10 mouse cellular contexts compared by ENCODE assay signal in the genomic region with DNA sequence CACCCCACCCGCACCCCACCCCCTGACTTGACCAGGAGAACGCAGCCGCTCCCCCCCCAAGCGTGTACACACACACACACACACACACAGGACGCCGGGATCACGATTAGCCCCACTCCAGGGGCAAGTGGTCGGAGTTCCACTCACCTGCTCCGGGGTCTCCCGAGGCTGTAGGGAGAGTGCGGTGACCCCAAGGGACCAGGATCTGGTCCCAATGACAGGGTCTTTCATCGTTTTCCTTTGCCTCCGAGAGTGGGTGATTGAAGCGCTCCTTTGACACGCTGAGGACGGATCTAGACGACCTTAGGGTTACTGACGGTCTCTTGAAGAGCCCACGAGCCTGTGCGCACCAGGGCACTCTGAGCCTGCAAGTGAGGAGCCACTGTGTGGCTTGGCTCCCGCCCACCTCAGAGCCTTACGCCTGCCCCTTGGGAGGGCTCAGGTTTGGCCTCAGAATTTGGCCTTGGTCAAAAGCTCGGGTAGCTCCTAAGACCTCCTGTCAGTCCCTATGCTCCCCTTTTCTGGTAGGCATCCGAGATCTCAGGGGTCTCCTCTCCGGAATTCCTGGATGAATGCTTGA. TPM values are rescaled to one million over a fixed set of nuclear protein-coding genes. Genes with fewer than 3 reads are reported as not detected.
DNase-seq lines count a peak whose midpoint lies in the region; ATAC-seq and TF ChIP-seq lines count a peak whose summit lies in the region.
"Had no signal": no experiment of that assay in that cellular context is flagged by ENCODE, and none has a peak within 500 bp of the region (broad histone marks: within the 10 kb centered on the region; RNA-seq: fewer than 3 reads in every experiment).

No protein-coding gene starts in this region.

- no peak for TF ChIP-seq CTCF in G1E (IDR thresholded peaks at IDR 0.05; ENCODE audit: low read depth, low read length)

- H3K9me3 ChIP-seq in heart, embryonic 10.5 days: no peaks in the 10 kb centered on the region
- 0 out of 2 replicates have a peak, but pooled peaks cover 3% of the 10 kb centered on the region for H3K9me3 ChIP-seq in G1E (replicated peaks)
- no peaks in the 10 kb centered on the region for H3K9me3 ChIP-seq in hindbrain, embryonic 12.5 days (replicated peaks)
- no peaks in the 10 kb centered on the region for H3K9me3 ChIP-seq in midbrain, embryonic 13.5 days

- no peak overlapping the region for H3K27ac ChIP-seq in heart, embryonic 10.5 days
- no peak overlapping the region for H3K27ac ChIP-seq in hindbrain, embryonic 12.5 days
- no peak overlapping the region for H3K27ac ChIP-seq in midbrain, embryonic 13.5 days

- 1% methylated on average over 25 of the region's 25 CpGs for WGBS in heart, embryonic 10.5 days
- under 1% methylated on average over 24 of the region's 25 CpGs for WGBS in hindbrain, embryonic 12.5 days
- WGBS in midbrain, embryonic 13.5 days: under 1% methylated on average over 24 of the region's 25 CpGs

- H3K27me3 ChIP-seq in heart, embryonic 10.5 days (ENCODE audit: insufficient read depth, poor library complexity, severe bottlenecking): peaks cover 98% of the 10 kb centered on the region
- H3K27me3 ChIP-seq in G1E (ENCODE audit: insufficient read depth, low read length): peaks cover 64% of the 10 kb centered on the region
- H3K27me3 ChIP-seq in hindbrain, embryonic 12.5 days: peaks cover 100% of the 10 kb centered on the region
- H3K27me3 ChIP-seq in midbrain, embryonic 13.5 days: peaks cover 98% of the 10 kb centered on the region

- peak overlapping the region; percentile 50 for H3K4me3 ChIP-seq in heart, embryonic 10.5 days
- peak overlapping the region; percentile 54; the same call in 1 of the 2 replicates for H3K4me3 ChIP-seq in G1E (ENCODE audit: low read depth, low read length)
- H3K4me3 ChIP-seq in hindbrain, embryonic 12.5 days: peak overlapping the region; percentile 22
- peak overlapping the region; percentile 26 for H3K4me3 ChIP-seq in midbrain, embryonic 13.5 days (replicated peaks)

- DNase-seq in heart, embryonic 10.5 days (ENCODE audit: low spot score): no peak
- no peak for DNase-seq in heart, adult 18-20 months
- DNase-seq in G1E (ENCODE audit: low spot score): no peak
- DNase-seq in embryo, embryonic 11 days: no peak
- DNase-seq in cerebellum, adult 9-11 months: no peak
- DNase-seq in layer of hippocampus, adult 9-11 months: no peak
- DNase-seq: thymus, adult 2 months had no signal

- no peak for ATAC-seq in G1E (ENCODE audit: extremely low read depth, insufficient number of reproducible peaks, low FRiP score, poor library complexity, severe bottlenecking)
- ATAC-seq in hindbrain, embryonic 12.5 days (ENCODE audit: low FRiP score): no peak
- ATAC-seq in midbrain, embryonic 13.5 days: no peak

- H3K36me3 ChIP-seq in heart, embryonic 10.5 days: no peaks in the 10 kb centered on the region
- H3K36me3 ChIP-seq in G1E (replicated peaks): no peaks in the 10 kb centered on the region
- no peaks in the 10 kb centered on the region for H3K36me3 ChIP-seq in hindbrain, embryonic 12.5 days
- no peaks in the 10 kb centered on the region for H3K36me3 ChIP-seq in midbrain, embryonic 13.5 days

- peaks cover 48% of the 10 kb centered on the region for H3K4me1 ChIP-seq in heart, embryonic 10.5 days
- H3K4me1 ChIP-seq in G1E (ENCODE audit: insufficient read depth, low read depth, low read length): peaks cover 30% of the 10 kb centered on the region
- peaks cover 38% of the 10 kb centered on the region for H3K4me1 ChIP-seq in hindbrain, embryonic 12.5 days
- H3K4me1 ChIP-seq in midbrain, embryonic 13.5 days (replicated peaks): peaks cover 38% of the 10 kb centered on the region

- peak overlapping the region; percentile 37 for H3K4me2 ChIP-seq in hindbrain, embryonic 12.5 days (replicated peaks)
- H3K4me2 ChIP-seq in midbrain, embryonic 13.5 days (replicated peaks): peak overlapping the region; percentile 47

- H3K9ac ChIP-seq in hindbrain, embryonic 12.5 days: no peak overlapping the region
- peak overlapping the region; percentile 41; the same call in 1 of the 2 replicates for H3K9ac ChIP-seq in midbrain, embryonic 13.5 days (replicated peaks)

RNA-seq across cellular contexts. Expression of a gene that starts 0.3 kb away (rescaled TPM):
- polyA plus RNA-seq in heart, embryonic 10.5 days (2016; fragmentation: Nextera tagmentation; extraction: Ambion mirVana): 0.09 TPM in 1 of 2 replicates, not detected in the other
- total RNA-seq in heart, adult 18-20 months (2021): under 1 TPM; 0.10 to 0.20 TPM
- total RNA-seq in G1E (2014; fragmentation: Nextera tagmentation) (not detected in 2 replicates), G1E (2017) (0.27 TPM in 1 of 2 replicates, not detected in the other)
- polyA plus RNA-seq in G1E (2012): 0.05 and 0.09 TPM in 2 replicates
- 0.59 and 0.91 TPM in 2 replicates for polyA plus RNA-seq in hindbrain, embryonic 12.5 days (2016; fragmentation: Nextera tagmentation; extraction: Ambion mirVana)
- 0.24 TPM in 1 of 2 replicates, not detected in the other for polyA plus RNA-seq in midbrain, embryonic 13.5 days (2015; fragmentation: Nextera tagmentation; extraction: Ambion mirVana)
- total RNA-seq: monocyte, adult 5-6 weeks had no signal

RNA-seq across cellular contexts. Expression of a gene that starts 11.4 kb away (rescaled TPM):
- not detected in 2 replicates for polyA plus RNA-seq in heart, embryonic 10.5 days (2016; fragmentation: Nextera tagmentation; extraction: Ambion mirVana)
- not detected for total RNA-seq in heart, adult 18-20 months (2021)
- total RNA-seq in G1E (2014; fragmentation: Nextera tagmentation) (not detected in 2 replicates), G1E (2017) (not detected in 2 replicates)
- not detected in 2 replicates for polyA plus RNA-seq in G1E (2012)
- polyA plus RNA-seq in hindbrain, embryonic 12.5 days (2016; fragmentation: Nextera tagmentation; extraction: Ambion mirVana): 8.4 and 8.6 TPM in 2 replicates
- 4.0 and 8.6 TPM in 2 replicates for polyA plus RNA-seq in midbrain, embryonic 13.5 days (2015; fragmentation: Nextera tagmentation; extraction: Ambion mirVana)
- total RNA-seq: monocyte, adult 5-6 weeks had no signal

RNA-seq across cellular contexts. Expression of a gene that starts 15.3 kb away (rescaled TPM):
- polyA plus RNA-seq in heart, embryonic 10.5 days (2016; fragmentation: Nextera tagmentation; extraction: Ambion mirVana): 41.7 and 42.7 TPM in 2 replicates
- total RNA-seq in heart, adult 18-20 months (2021): 10 to 100 TPM; 17.8 to 21.5 TPM
- total RNA-seq in G1E (2014; fragmentation: Nextera tagmentation): 60.9 and 65.0 TPM in 2 replicates
- 37.9 and 41.6 TPM in 2 replicates for total RNA-seq in G1E (2017)
- 55.4 and 58.2 TPM in 2 replicates for polyA plus RNA-seq in G1E (2012)
- 65.1 and 65.2 TPM in 2 replicates for polyA plus RNA-seq in hindbrain, embryonic 12.5 days (2016; fragmentation: Nextera tagmentation; extraction: Ambion mirVana)
- polyA plus RNA-seq in midbrain, embryonic 13.5 days (2015; fragmentation: Nextera tagmentation; extraction: Ambion mirVana): 57.5 and 66.0 TPM in 2 replicates

RNA-seq across cellular contexts. Expression of a gene that starts 31.0 kb away (rescaled TPM):
- polyA plus RNA-seq in heart, embryonic 10.5 days (2016; fragmentation: Nextera tagmentation; extraction: Ambion mirVana): 0.06 TPM in 1 of 2 replicates, not detected in the other
- total RNA-seq in heart, adult 18-20 months (2021): under 1 TPM; 0.64 to 0.79 TPM
- total RNA-seq in G1E (2014; fragmentation: Nextera tagmentation) (not detected in 2 replicates), G1E (2017) (0.17 and 0.22 TPM in 2 replicates)
- 0.07 and 0.08 TPM in 2 replicates for polyA plus RNA-seq in G1E (2012)
- 0.56 and 0.65 TPM in 2 replicates for polyA plus RNA-seq in hindbrain, embryonic 12.5 days (2016; fragmentation: Nextera tagmentation; extraction: Ambion mirVana)
- polyA plus RNA-seq in midbrain, embryonic 13.5 days (2015; fragmentation: Nextera tagmentation; extraction: Ambion mirVana): 0.50 and 1.2 TPM in 2 replicates
- total RNA-seq: monocyte, adult 5-6 weeks had no signal

RNA-seq across cellular contexts. Expression of a gene that starts 50.3 kb away (rescaled TPM):
- polyA plus RNA-seq in heart, embryonic 10.5 days (2016; fragmentation: Nextera tagmentation; extraction: Ambion mirVana): 20.5 and 40.8 TPM in 2 replicates
- total RNA-seq in heart, adult 18-20 months (2021): 1 to 10 TPM; 7.9 to 8.5 TPM
- 11.5 and 14.1 TPM in 2 replicates for total RNA-seq in G1E (2014; fragmentation: Nextera tagmentation)
- total RNA-seq in G1E (2017): 6.2 and 6.7 TPM in 2 replicates
- 20.2 and 23.8 TPM in 2 replicates for polyA plus RNA-seq in G1E (2012)
- 14.3 and 15.1 TPM in 2 replicates for polyA plus RNA-seq in hindbrain, embryonic 12.5 days (2016; fragmentation: Nextera tagmentation; extraction: Ambion mirVana)
- polyA plus RNA-seq in midbrain, embryonic 13.5 days (2015; fragmentation: Nextera tagmentation; extraction: Ambion mirVana): 3.5 and 4.1 TPM in 2 replicates
- total RNA-seq: monocyte, adult 5-6 weeks had no signal
